Mouse (Mus musculus) kidney, adult 8-10 months (tissue): ENCODE data around the gene Try10.
"Not testable (repeated sequence)": the region's sequence is repeated elsewhere in the genome, so short reads cannot be mapped to it uniquely, and the experiment has no call there.

ENCODE experiments used
- DNase-seq, 2 experiments: peaks; one replicate each; pipeline ENCODE4 v3.0.0; 2022

Gene Try10

GRCm38 (mm10) chr6:41353932-41354331 is at the start of gene Try10:
Try10 (plus strand) TSS chr6:41354105.
- no peak for DNase-seq

- DNase-seq = not testable (repeated sequence)
Measured at GRCm38 (mm10) chr6:41316741-41317140, 37.2 kb upstream of the Try10 start, which contains the start of gene Try5. Try5 (minus strand) TSS chr6:41316841.

- DNase-seq = not testable (repeated sequence)
Measured at GRCm38 (mm10) chr6:41373772-41374171, 19.9 kb downstream of the Try10 start.

- not testable (repeated sequence) for DNase-seq
Measured at GRCm38 (mm10) chr6:41377578-41377977, 23.7 kb downstream of the Try10 start, which contains the start of gene Prss3. Prss3 (minus strand) TSS chr6:41377678.

GRCm38 (mm10) chr6:41386781-41387180 is 32.9 kb downstream of the Try10 start:
- no peak for DNase-seq

GRCm38 (mm10) chr6:41391640-41392039 is 37.7 kb downstream of the Try10 start:
- DNase-seq = not testable (repeated sequence)

- not testable (repeated sequence) for DNase-seq
Measured at GRCm38 (mm10) chr6:41392056-41392455, 38.2 kb downstream of the Try10 start, which contains the start of gene Gm5771. Gm5771 (plus strand) TSS chr6:41392356.
